Mouse (Mus musculus) heart, embryonic 11.5 days (tissue): ENCODE measurements around the gene Nudcd3. TPM values are rescaled to one million over a fixed set of nuclear protein-coding genes. Genes with fewer than 3 reads are reported as not detected.
A peak's percentile ranks its signal among the peaks of the same experiment; 100 is the strongest.

Experiments
- ATAC-seq: fragments of 200-750 bp; cut with Nextera tagmentation; replicated peaks from 2 replicates; pipeline ENCODE4 v1.8.0; 2017; ENCODE audit warnings: moderate library complexity; ENCODE audit not compliant: insufficient number of reproducible peaks, low FRiP score, low TSS enrichment
- H3K27ac ChIP-seq: fragments of 300-500 bp; sonication (generic); 2 replicates; pipeline ENCODE4 v1.5.1; 2014; ENCODE audit warnings: mild to moderate bottlenecking, low read depth, low read length
- H3K27me3 ChIP-seq: fragments of 300-500 bp; sonication (generic); 2 replicates; pipeline ENCODE4 v1.6.1; 2014; ENCODE audit warnings: mild to moderate bottlenecking, low read length, mixed read lengths; ENCODE audit not compliant: control insufficient read depth, insufficient read depth
- H3K36me3 ChIP-seq: fragments of 300-500 bp; sonication (generic); 2 replicates; pipeline ENCODE4 v1.6.1; 2014; ENCODE audit warnings: mild to moderate bottlenecking, low read length, moderate library complexity, mixed read lengths; ENCODE audit not compliant: control insufficient read depth, insufficient read depth
- H3K4me1 ChIP-seq: fragments of 300-500 bp; sonication (generic); 2 replicates; pipeline ENCODE4 v1.6.1; 2014; ENCODE audit warnings: low read length; ENCODE audit not compliant: control insufficient read depth, insufficient read depth
- H3K4me2 ChIP-seq: fragments of 300-500 bp; sonication (generic); 2 replicates; pipeline ENCODE4 v1.6.1; 2014; ENCODE audit warnings: mild to moderate bottlenecking, moderate library complexity
- H3K4me3 ChIP-seq: fragments of 300-500 bp; sonication (generic); 2 replicates; pipeline ENCODE4 v1.5.1; 2014; ENCODE audit warnings: low read depth, low read length
- H3K9ac ChIP-seq: fragments of 300-500 bp; sonication (generic); 2 replicates; pipeline ENCODE4 v1.6.1; 2014; ENCODE audit warnings: mild to moderate bottlenecking, low read depth, low read length, moderate library complexity
- H3K9me3 ChIP-seq: fragments of 300-500 bp; sonication (generic); replicated peaks from 2 replicates; pipeline ENCODE4 v1.6.1; 2016; ENCODE audit warnings: low read length; ENCODE audit not compliant: control insufficient read depth
- WGBS: fragments of 180-500 bp; shearing (Covaris S2); extraction: QIAGEN DNeasy Blood & Tissue Kit; methylation state at CpG from one replicate; pipeline ENCODE4 v1.1.7; 2014; ENCODE audit not compliant: insufficient replicate concordance; 5-methylcytosine and 5-hydroxymethylcytosine counted together
- polyA plus RNA-seq: library from polyadenylated mRNA; unstranded; fragments of >200 nt; fragmentation: Nextera tagmentation; extraction: Ambion mirVana; gene quantifications from 2 replicates; pipeline ENCODE4 v1.2.1, GENCODE M21; 2014

Gene Nudcd3
- polyA plus RNA-seq, 1 experiment from 2014 or later: 28.8 TPM

DNA sequence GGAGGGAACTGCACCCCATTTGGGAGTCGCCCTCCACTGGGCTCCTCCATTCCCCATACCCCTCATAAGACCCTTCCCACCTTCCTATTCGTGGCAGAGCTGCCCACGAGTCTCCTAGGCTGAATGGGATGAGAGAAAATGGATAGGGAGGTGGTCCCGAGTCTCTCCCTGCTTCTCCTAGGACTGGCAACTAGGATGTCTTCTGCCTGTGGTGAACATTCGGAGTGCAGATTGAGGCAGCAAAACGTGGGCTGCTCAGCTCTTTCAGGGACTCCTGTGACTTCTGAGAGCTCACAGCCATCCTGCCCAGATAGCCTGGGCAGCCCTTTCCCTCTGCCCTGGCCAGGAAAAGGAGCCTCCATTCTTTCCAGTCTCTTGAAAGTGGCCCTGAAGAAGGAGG lies 134.0 kb downstream of the Nudcd3 start, which contains the start of gene Camk2b:
Gene Camk2b, minus strand, starts transcription at position 187 of the 400 bp plus-strand sequence.
- 7% methylated on average over 6 of the region's 6 CpGs for WGBS

DNA sequence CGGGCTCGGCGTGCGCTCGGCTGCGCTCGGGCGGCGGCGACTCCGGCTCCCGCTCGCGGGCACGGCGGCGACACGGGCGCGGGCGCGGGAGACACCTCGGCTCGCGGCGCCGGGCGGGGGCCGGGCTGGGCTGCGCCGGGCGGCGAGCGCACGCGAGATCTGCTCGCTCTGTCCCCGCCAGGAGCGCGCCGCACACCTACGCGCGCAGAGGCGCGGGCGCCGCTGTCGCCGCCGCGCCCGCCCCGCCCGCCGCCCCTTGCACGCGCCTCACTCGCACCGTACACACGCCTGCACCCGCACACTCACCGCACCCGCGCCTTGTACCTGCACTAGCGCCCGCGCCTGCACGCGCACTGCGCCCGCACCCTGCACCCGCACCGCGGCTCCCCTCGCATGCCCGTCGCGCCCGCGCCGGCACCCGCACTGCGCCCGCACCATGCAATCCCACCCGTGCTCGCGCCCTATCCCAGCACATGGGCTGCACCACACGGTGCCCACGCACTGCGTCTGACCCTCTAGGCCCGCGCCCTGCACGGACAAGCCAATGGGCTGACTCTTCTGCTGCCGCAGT lies 134.6 kb downstream of the Nudcd3 start:
- peaks cover 15% of the 10 kb centered on the region; the same call in 1 of the 2 replicates for H3K4me1 ChIP-seq
- H3K9me3 ChIP-seq: no peaks in the 10 kb centered on the region
- WGBS: under 1% methylated on average over 76 of the region's 95 CpGs
- peak overlapping the region; percentile 56 for H3K4me3 ChIP-seq
- H3K4me2 ChIP-seq: peak overlapping the region; percentile 91
- peaks cover 91% of the 10 kb centered on the region for H3K27me3 ChIP-seq
- no peaks in the 10 kb centered on the region for H3K36me3 ChIP-seq
- no peak for ATAC-seq
- no peak overlapping the region for H3K27ac ChIP-seq
- 0 out of 2 replicates have a peak overlapping the region, but pooled peaks have one; percentile 52 for H3K9ac ChIP-seq

More for the DNA sequence above, 134.0 kb downstream of the Nudcd3 start, which contains the start of gene Camk2b:
- no peaks in the 10 kb centered on the region for H3K36me3 ChIP-seq
- H3K27me3 ChIP-seq: peaks cover 96% of the 10 kb centered on the region
- peak within 1 kb of the TSS; percentile 52; the same call in 1 of the 2 replicates for H3K9ac ChIP-seq
- H3K27ac ChIP-seq: no peak within 1 kb of the TSS
- H3K9me3 ChIP-seq: no peaks in the 10 kb centered on the region
- H3K4me2 ChIP-seq: peak within 1 kb of the TSS; percentile 91
- peaks cover 15% of the 10 kb centered on the region; the same call in 1 of the 2 replicates for H3K4me1 ChIP-seq
- ATAC-seq: no peak
- peak within 1 kb of the TSS; percentile 56 for H3K4me3 ChIP-seq

DNA sequence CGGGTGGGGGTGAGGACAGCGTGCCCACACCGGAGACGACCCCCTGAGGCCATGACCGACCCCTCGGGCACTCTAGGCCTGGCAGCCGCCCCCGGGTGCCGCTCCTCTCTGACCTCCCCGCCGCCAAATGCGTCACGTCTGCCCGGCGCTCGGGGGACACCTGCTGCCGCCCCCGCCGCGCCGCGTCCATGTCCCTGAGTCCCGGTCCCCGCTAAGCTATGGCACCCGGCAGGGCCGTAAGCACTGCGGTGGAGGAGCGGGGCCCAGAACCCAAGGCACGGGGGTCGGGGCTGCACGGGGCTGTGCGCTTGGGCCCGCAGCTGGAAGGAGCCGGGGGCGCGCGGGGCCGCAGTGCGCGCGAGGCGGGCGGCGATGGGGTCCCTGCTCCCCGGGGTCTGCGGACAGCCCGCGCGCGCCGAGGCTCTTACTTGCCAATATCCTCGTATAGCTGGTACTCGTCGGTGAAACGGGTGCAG lies 135.1 kb downstream of the Nudcd3 start:
- Histone ChIP-seq H3K27me3 (peaks cover 89% of the 10 kb centered on the region), H3K4me2 (peak overlapping the region; percentile 91), H3K4me1 (peaks cover 15% of the 10 kb centered on the region; the same call in 1 of the 2 replicates), H3K4me3 (peak overlapping the region; percentile 56), H3K9me3 (no peaks in the 10 kb centered on the region), H3K36me3 (no peaks in the 10 kb centered on the region), H3K27ac (no peak overlapping the region), H3K9ac (no peak overlapping the region; the same call in none of the 2 replicates)
- WGBS: under 1% methylated on average over 47 of the region's 55 CpGs
- no peak for ATAC-seq

DNA sequence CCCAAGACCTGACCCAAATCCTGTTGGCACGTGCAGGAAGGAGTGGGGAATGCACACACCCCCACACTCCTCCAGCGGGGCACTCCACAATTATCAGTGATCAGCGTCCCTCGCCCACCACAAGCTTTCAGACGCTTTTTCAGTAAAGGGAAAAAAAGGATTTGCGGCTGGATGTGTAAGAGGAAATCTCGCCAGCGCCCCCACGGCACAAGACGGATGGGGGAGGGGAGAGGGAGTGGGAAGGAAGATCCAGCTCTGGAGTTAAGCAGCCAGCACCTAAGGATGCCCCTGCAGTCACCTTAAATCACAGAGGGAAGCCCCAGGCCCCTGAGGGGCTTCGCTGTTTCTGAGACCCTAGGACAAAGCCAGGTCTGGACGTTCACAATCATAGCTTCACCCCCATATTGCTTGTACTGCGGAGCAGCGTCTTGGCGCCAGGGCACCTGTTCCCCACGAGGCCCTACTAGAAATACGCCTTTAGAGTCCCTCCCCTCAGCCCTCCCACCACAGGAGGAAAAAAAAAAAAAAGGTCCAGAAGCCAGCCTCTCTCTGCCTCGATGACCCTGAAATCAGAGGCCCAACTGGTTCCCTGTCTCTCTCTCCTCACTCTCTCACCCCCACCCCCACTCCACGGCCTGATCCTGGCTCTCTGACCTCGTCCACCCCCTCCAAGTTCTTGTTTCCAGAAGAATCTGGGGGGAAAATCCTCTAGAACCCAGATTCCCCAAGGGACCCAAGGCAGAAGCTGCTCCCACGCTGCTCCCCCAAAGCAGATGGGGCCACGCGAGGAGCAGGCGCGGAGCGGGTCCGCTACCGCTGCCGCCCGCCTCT lies 135.8 kb downstream of the Nudcd3 start:
- H3K9ac ChIP-seq: no peak overlapping the region; the same call in 1 of the 2 replicates
- H3K27ac ChIP-seq: no peak overlapping the region
- no peaks in the 10 kb centered on the region for H3K9me3 ChIP-seq
- H3K4me2 ChIP-seq: peak overlapping the region; percentile 91
- ATAC-seq: no peak
- no peaks in the 10 kb centered on the region for H3K36me3 ChIP-seq
- WGBS: 4% methylated on average over 30 of the region's 30 CpGs
- peak overlapping the region; percentile 56 for H3K4me3 ChIP-seq
- H3K27me3 ChIP-seq: peaks cover 83% of the 10 kb centered on the region
- H3K4me1 ChIP-seq: peaks cover 15% of the 10 kb centered on the region; the same call in 1 of the 2 replicates

DNA sequence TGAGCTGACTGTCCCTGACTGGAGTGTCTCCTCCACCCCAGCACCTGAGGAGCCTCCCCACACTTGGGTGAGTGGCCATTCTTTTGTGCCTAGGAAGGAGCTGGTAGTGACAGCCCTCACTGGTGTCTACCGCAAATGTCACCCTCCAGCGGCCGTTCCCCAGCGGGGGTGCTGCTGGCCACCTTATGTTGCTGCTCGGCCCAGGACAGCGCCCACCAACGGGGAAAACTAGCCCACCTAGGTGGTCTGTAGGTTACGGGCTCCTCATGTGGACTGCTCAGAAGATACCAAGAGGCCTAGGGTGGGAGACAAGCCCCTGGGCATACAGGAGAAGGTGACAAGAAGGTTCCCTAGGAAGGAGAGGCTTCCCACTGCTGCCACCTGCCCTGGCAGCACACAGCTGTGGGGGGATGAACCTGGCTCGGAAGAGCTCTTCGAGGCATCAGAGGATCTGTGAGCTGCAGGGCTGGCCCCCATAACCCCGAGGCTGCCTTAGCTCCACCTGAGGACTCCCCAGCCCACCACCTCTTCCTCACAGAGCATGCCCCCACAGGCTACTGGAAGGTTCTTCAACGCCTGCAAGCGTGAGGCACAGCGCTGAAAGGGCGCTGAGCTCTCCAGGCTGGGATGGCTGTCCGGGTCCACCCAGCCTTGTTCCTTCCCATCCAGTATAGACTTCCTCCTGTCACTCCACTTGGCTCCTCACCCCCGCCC lies 136.6 kb downstream of the Nudcd3 start:
- Histone ChIP-seq H3K4me1 (peaks cover 15% of the 10 kb centered on the region; the same call in 1 of the 2 replicates), H3K9me3 (no peaks in the 10 kb centered on the region), H3K27me3 (peaks cover 77% of the 10 kb centered on the region), H3K9ac (no peak overlapping the region), H3K4me3 (peak overlapping the region; percentile 56; the same call in 1 of the 2 replicates), H3K36me3 (no peaks in the 10 kb centered on the region), H3K4me2 (peak overlapping the region; percentile 91), H3K27ac (no peak overlapping the region)
- ATAC-seq: no peak
- WGBS: 39% methylated on average over 17 of the region's 17 CpGs

DNA sequence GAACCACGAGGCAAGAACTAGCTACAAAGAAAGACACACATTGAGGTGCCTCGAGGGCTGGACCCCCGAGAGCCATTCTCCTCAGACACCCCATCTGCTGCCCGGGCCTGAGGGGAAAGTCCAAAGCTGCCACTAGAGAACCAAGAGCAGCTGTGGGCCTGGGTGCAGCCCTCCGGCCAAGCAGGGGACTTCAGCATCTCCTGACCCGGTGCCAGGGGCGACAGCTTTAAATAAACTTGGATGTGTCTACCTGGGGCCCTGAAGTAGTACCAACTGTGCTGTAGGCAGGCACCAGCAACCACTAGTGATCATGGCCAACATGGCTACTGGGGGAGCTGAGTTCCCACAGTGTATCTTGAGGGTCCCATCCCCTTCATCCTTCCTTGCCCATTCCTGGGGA lies 137.2 kb downstream of the Nudcd3 start:
- 80% methylated on average over 7 of the region's 7 CpGs for WGBS
- no peak overlapping the region for H3K4me3 ChIP-seq
- H3K27ac ChIP-seq: no peak overlapping the region
- H3K4me1 ChIP-seq: peaks cover 15% of the 10 kb centered on the region; the same call in 1 of the 2 replicates
- H3K9ac ChIP-seq: no peak overlapping the region
- no peaks in the 10 kb centered on the region for H3K36me3 ChIP-seq
- H3K4me2 ChIP-seq: no peak overlapping the region
- ATAC-seq: no peak
- H3K27me3 ChIP-seq: peaks cover 71% of the 10 kb centered on the region
- no peaks in the 10 kb centered on the region for H3K9me3 ChIP-seq

DNA sequence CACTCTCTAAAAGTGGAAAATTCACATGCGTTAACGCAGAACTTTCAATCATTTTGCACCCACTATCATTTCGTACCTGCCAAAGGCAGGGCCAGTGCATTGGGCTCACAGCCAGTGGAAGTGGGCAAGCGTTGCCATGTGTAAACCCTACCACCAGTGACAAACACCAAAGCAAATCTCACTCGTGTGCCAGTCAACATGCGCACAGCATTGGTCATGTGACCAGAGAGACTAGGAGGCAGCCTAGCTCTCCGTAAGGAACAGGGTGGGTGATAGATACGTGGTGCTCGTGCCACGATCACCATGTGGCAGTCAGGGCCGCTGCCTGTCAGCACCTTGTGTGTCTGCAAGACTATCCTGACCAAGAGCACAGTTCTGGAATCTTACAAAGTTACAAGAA lies 137.9 kb downstream of the Nudcd3 start:
- H3K27ac ChIP-seq: no peak overlapping the region
- no peak overlapping the region for H3K9ac ChIP-seq
- no peaks in the 10 kb centered on the region for H3K9me3 ChIP-seq
- H3K4me1 ChIP-seq: peaks cover 15% of the 10 kb centered on the region; the same call in 1 of the 2 replicates
- H3K36me3 ChIP-seq: no peaks in the 10 kb centered on the region
- no peak overlapping the region for H3K4me3 ChIP-seq
- H3K27me3 ChIP-seq: peaks cover 64% of the 10 kb centered on the region
- WGBS: 83% methylated on average over 11 of the region's 11 CpGs
- ATAC-seq: no peak
- no peak overlapping the region for H3K4me2 ChIP-seq

DNA sequence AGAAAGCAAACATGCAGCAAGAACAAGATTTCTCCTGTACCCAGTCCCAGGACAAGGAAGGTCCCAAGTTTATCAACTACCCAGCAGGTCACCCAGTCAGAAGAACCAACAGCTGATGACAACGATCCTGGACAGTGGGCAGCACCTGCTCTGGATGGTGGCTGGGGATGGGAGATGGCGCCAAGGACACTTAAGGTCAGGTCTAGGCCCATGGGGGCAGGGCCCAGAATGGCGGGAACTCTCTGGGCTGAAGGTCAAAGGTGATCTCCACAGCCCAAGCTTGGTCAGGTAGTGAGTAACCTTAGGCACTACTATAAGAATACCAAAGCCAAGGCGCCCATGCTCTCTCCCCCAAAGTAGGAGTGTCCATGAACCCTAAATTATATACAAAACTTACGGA lies 138.3 kb downstream of the Nudcd3 start:
- Histone ChIP-seq H3K4me1 (peaks cover 15% of the 10 kb centered on the region; the same call in 1 of the 2 replicates), H3K36me3 (no peaks in the 10 kb centered on the region), H3K4me3 (no peak overlapping the region), H3K9ac (no peak overlapping the region), H3K27me3 (peaks cover 60% of the 10 kb centered on the region), H3K9me3 (no peaks in the 10 kb centered on the region), H3K27ac (no peak overlapping the region), H3K4me2 (no peak overlapping the region)
- 80% methylated on average over 5 of the region's 5 CpGs for WGBS
- ATAC-seq: no peak
